Mouse (Mus musculus): Measurements from ENCODE around the gene Tirap. TPM values are rescaled to one million over a fixed set of nuclear protein-coding genes. Genes with fewer than 3 reads are reported as not detected.

Gene Tirap
- polyA plus RNA-seq, 1 experiment from 2014 or later, result 11.9 TPM

GRCm38 (mm10) chr9:35198351-35198750, 1.7 kb downstream of the Tirap start:
- no peaks in the 10 kb centered on the region for H3K27me3 ChIP-seq (ENCODE audit: control insufficient read depth, insufficient read depth, low read length)
- H3K27ac ChIP-seq (ENCODE audit: low read depth, low read length), result no peak overlapping the region
- DNase-seq (ENCODE audit: low spot score) (no peak), ATAC-seq (ENCODE audit: low FRiP score) (no peak)
- H3K4me1 ChIP-seq (replicated peaks; ENCODE audit: control insufficient read depth, insufficient read depth, low read length), result no peaks in the 10 kb centered on the region; the same call in 1 of the 2 replicates
- WGBS, result 72% methylated on average over 10 of the region's 10 CpGs
- no peak overlapping the region for H3K9ac ChIP-seq (ENCODE audit: low read depth, low read length)
- H3K4me3 ChIP-seq (ENCODE audit: low read depth, low read length), result no peak overlapping the region
- no peaks in the 10 kb centered on the region for H3K36me3 ChIP-seq (ENCODE audit: control insufficient read depth, insufficient read depth, low read length)
- no peaks in the 10 kb centered on the region for H3K9me3 ChIP-seq (ENCODE audit: control insufficient read depth, low read length)
- H3K4me2 ChIP-seq (replicated peaks; ENCODE audit: low read depth, low read length), result no peak overlapping the region

GRCm38 (mm10) chr9:35197625-35198024, 2.5 kb downstream of the Tirap start:
- no peak for DNase-seq (ENCODE audit: low spot score)

GRCm38 (mm10) chr9:35194048-35194447, 6.0 kb downstream of the Tirap start:
- Histone ChIP-seq H3K36me3 (ENCODE audit: control insufficient read depth, insufficient read depth, low read length) (no peaks in the 10 kb centered on the region), H3K4me3 (ENCODE audit: low read depth, low read length) (no peak overlapping the region), H3K4me1 (replicated peaks; ENCODE audit: control insufficient read depth, insufficient read depth, low read length) (no peaks in the 10 kb centered on the region; the same call in 1 of the 2 replicates), H3K4me2 (replicated peaks; ENCODE audit: low read depth, low read length) (no peak overlapping the region), H3K27me3 (ENCODE audit: control insufficient read depth, insufficient read depth, low read length) (no peaks in the 10 kb centered on the region), H3K9me3 (ENCODE audit: control insufficient read depth, low read length) (no peaks in the 10 kb centered on the region), H3K27ac (ENCODE audit: low read depth, low read length) (no peak overlapping the region), H3K9ac (ENCODE audit: low read depth, low read length) (no peak overlapping the region)
- ATAC-seq (ENCODE audit: low FRiP score) (no peak), DNase-seq (ENCODE audit: low spot score) (no peak)
- WGBS, result 91% methylated on average over 3 of the region's 3 CpGs

More at GRCm38 (mm10) chr9:35197625-35198024, 2.5 kb downstream of the Tirap start:
- no peak for ATAC-seq (ENCODE audit: low FRiP score)
- Histone ChIP-seq H3K9ac (ENCODE audit: low read depth, low read length) (no peak overlapping the region), H3K36me3 (ENCODE audit: control insufficient read depth, insufficient read depth, low read length) (no peaks in the 10 kb centered on the region), H3K4me2 (replicated peaks; ENCODE audit: low read depth, low read length) (no peak overlapping the region), H3K27me3 (ENCODE audit: control insufficient read depth, insufficient read depth, low read length) (no peaks in the 10 kb centered on the region), H3K4me3 (ENCODE audit: low read depth, low read length) (no peak overlapping the region), H3K9me3 (ENCODE audit: control insufficient read depth, low read length) (no peaks in the 10 kb centered on the region), H3K27ac (ENCODE audit: low read depth, low read length) (no peak overlapping the region), H3K4me1 (replicated peaks; ENCODE audit: control insufficient read depth, insufficient read depth, low read length) (no peaks in the 10 kb centered on the region; the same call in 1 of the 2 replicates)
- 89% methylated on average over 3 of the region's 3 CpGs for WGBS

- H3K9ac ChIP-seq (ENCODE audit: low read depth, low read length), result no peak overlapping the region
- WGBS, result 82% methylated on average over 11 of the region's 11 CpGs
- no peak overlapping the region for H3K27ac ChIP-seq (ENCODE audit: low read depth, low read length)
- H3K27me3 ChIP-seq (ENCODE audit: control insufficient read depth, insufficient read depth, low read length), result no peaks in the 10 kb centered on the region
- DNase-seq (ENCODE audit: low spot score), result no peak
- H3K4me2 ChIP-seq (replicated peaks; ENCODE audit: low read depth, low read length), result no peak overlapping the region
- H3K4me3 ChIP-seq (ENCODE audit: low read depth, low read length), result no peak overlapping the region
- no peaks in the 10 kb centered on the region for H3K36me3 ChIP-seq (ENCODE audit: control insufficient read depth, insufficient read depth, low read length)
- ATAC-seq (ENCODE audit: low FRiP score), result no peak
- no peaks in the 10 kb centered on the region for H3K4me1 ChIP-seq (replicated peaks; ENCODE audit: control insufficient read depth, insufficient read depth, low read length)
- no peaks in the 10 kb centered on the region for H3K9me3 ChIP-seq (ENCODE audit: control insufficient read depth, low read length)
Measured at GRCm38 (mm10) chr9:35192983-35193542, 7.0 kb downstream of the Tirap start.

GRCm38 (mm10) chr9:35188700-35189099, 11.4 kb downstream of the Tirap start:
- WGBS, result 78% methylated on average over 22 of the region's 22 CpGs
- H3K9me3 ChIP-seq (ENCODE audit: control insufficient read depth, low read length), result no peaks in the 10 kb centered on the region
- no peaks in the 10 kb centered on the region for H3K27me3 ChIP-seq (ENCODE audit: control insufficient read depth, insufficient read depth, low read length)
- DNase-seq (ENCODE audit: low spot score) (no peak), ATAC-seq (ENCODE audit: low FRiP score) (no peak)
- no peak overlapping the region for H3K4me3 ChIP-seq (ENCODE audit: low read depth, low read length)
- H3K36me3 ChIP-seq (ENCODE audit: control insufficient read depth, insufficient read depth, low read length), result 0 out of 2 replicates have a peak, but pooled peaks cover 2% of the 10 kb centered on the region
- H3K27ac ChIP-seq (ENCODE audit: low read depth, low read length), result no peak overlapping the region
- no peak overlapping the region for H3K4me2 ChIP-seq (replicated peaks; ENCODE audit: low read depth, low read length)
- no peak overlapping the region for H3K9ac ChIP-seq (ENCODE audit: low read depth, low read length)
- no peaks in the 10 kb centered on the region for H3K4me1 ChIP-seq (replicated peaks; ENCODE audit: control insufficient read depth, insufficient read depth, low read length)

- Histone ChIP-seq H3K27me3 (ENCODE audit: control insufficient read depth, insufficient read depth, low read length) (no peaks in the 10 kb centered on the region), H3K27ac (ENCODE audit: low read depth, low read length) (no peak overlapping the region), H3K9me3 (ENCODE audit: control insufficient read depth, low read length) (no peaks in the 10 kb centered on the region), H3K36me3 (ENCODE audit: control insufficient read depth, insufficient read depth, low read length) (0 out of 2 replicates have a peak, but pooled peaks cover 2% of the 10 kb centered on the region), H3K9ac (ENCODE audit: low read depth, low read length) (no peak overlapping the region), H3K4me1 (replicated peaks; ENCODE audit: control insufficient read depth, insufficient read depth, low read length) (no peaks in the 10 kb centered on the region), H3K4me2 (replicated peaks; ENCODE audit: low read depth, low read length) (no peak overlapping the region), H3K4me3 (ENCODE audit: low read depth, low read length) (no peak overlapping the region)
- no peak for DNase-seq (ENCODE audit: low spot score)
- ATAC-seq (ENCODE audit: low FRiP score), result no peak
- WGBS, result 90% methylated on average over 10 of the region's 10 CpGs
Measured at GRCm38 (mm10) chr9:35187351-35187903, 12.7 kb downstream of the Tirap start.

- DNase-seq (ENCODE audit: low spot score), result no peak
- H3K36me3 ChIP-seq (ENCODE audit: control insufficient read depth, insufficient read depth, low read length), result 0 out of 2 replicates have a peak, but pooled peaks cover 2% of the 10 kb centered on the region
- no peaks in the 10 kb centered on the region for H3K9me3 ChIP-seq (ENCODE audit: control insufficient read depth, low read length)
- no peak overlapping the region for H3K9ac ChIP-seq (ENCODE audit: low read depth, low read length)
- H3K4me3 ChIP-seq (ENCODE audit: low read depth, low read length), result no peak overlapping the region
- H3K4me1 ChIP-seq (replicated peaks; ENCODE audit: control insufficient read depth, insufficient read depth, low read length), result no peaks in the 10 kb centered on the region
- no peaks in the 10 kb centered on the region for H3K27me3 ChIP-seq (ENCODE audit: control insufficient read depth, insufficient read depth, low read length)
- WGBS, result 84% methylated on average over 4 of the region's 4 CpGs
- no peak overlapping the region for H3K4me2 ChIP-seq (replicated peaks; ENCODE audit: low read depth, low read length)
- H3K27ac ChIP-seq (ENCODE audit: low read depth, low read length), result no peak overlapping the region
- ATAC-seq (ENCODE audit: low FRiP score), result no peak
Measured at GRCm38 (mm10) chr9:35186430-35186829, 13.7 kb downstream of the Tirap start.

GRCm38 (mm10) chr9:35183359-35183758, 16.7 kb downstream of the Tirap start:
- H3K27me3 ChIP-seq (ENCODE audit: control insufficient read depth, insufficient read depth, low read length), result no peaks in the 10 kb centered on the region
- H3K4me2 ChIP-seq (replicated peaks; ENCODE audit: low read depth, low read length), result no peak overlapping the region
- ATAC-seq (ENCODE audit: low FRiP score), result no peak
- H3K27ac ChIP-seq (ENCODE audit: low read depth, low read length), result no peak overlapping the region
- H3K9me3 ChIP-seq (ENCODE audit: control insufficient read depth, low read length), result no peaks in the 10 kb centered on the region
- no peak for DNase-seq (ENCODE audit: low spot score)
- H3K36me3 ChIP-seq (ENCODE audit: control insufficient read depth, insufficient read depth, low read length), result 0 out of 2 replicates have a peak, but pooled peaks cover 2% of the 10 kb centered on the region
- H3K4me1 ChIP-seq (replicated peaks; ENCODE audit: control insufficient read depth, insufficient read depth, low read length), result no peaks in the 10 kb centered on the region
- no peak overlapping the region for H3K4me3 ChIP-seq (ENCODE audit: low read depth, low read length)
- H3K9ac ChIP-seq (ENCODE audit: low read depth, low read length), result no peak overlapping the region
- WGBS, result 68% methylated on average over 5 of the region's 5 CpGs

- Histone ChIP-seq H3K4me1 (replicated peaks; ENCODE audit: control insufficient read depth, insufficient read depth, low read length) (no peaks in the 10 kb centered on the region), H3K27ac (ENCODE audit: low read depth, low read length) (no peak overlapping the region), H3K9me3 (ENCODE audit: control insufficient read depth, low read length) (no peaks in the 10 kb centered on the region), H3K4me3 (ENCODE audit: low read depth, low read length) (no peak overlapping the region), H3K9ac (ENCODE audit: low read depth, low read length) (no peak overlapping the region), H3K4me2 (replicated peaks; ENCODE audit: low read depth, low read length) (no peak overlapping the region), H3K27me3 (ENCODE audit: control insufficient read depth, insufficient read depth, low read length) (no peaks in the 10 kb centered on the region), H3K36me3 (ENCODE audit: control insufficient read depth, insufficient read depth, low read length) (0 out of 2 replicates have a peak, but pooled peaks cover 2% of the 10 kb centered on the region)
- ATAC-seq (ENCODE audit: low FRiP score), result no peak
- WGBS, result 95% methylated on average over 2 of the region's 2 CpGs
- no peak for DNase-seq (ENCODE audit: low spot score)
Measured at GRCm38 (mm10) chr9:35182832-35183231, 17.3 kb downstream of the Tirap start.

Data from hindbrain, embryonic 11.5 days (tissue).